9 mouse cellular contexts compared by ENCODE assay signal in the genomic region with DNA sequence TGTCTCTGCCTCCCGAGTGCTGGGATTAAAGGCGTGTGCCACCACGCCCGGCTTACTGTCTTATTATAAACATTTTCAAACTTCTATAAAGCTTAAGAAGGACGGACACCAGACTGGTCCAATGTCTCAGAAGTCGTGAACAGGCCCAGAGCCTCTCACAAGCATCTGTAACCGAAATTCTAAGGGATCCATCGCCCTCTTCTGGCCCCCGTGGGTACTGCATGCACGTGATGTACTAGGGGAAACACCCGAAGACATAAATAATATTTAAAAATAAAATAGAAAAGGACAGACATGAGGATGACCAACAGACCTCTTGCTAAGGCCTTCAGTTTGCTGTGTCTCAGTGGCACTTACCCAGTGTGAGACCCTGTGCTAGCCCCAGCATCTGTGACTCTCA. TPM values are rescaled to one million over a fixed set of nuclear protein-coding genes. Genes with fewer than 3 reads are reported as not detected.
DNase-seq lines count a peak whose midpoint lies in the region; ATAC-seq and TF ChIP-seq lines count a peak whose summit lies in the region.
"Had no signal": no experiment of that assay in that cellular context is flagged by ENCODE, and none has a peak within 500 bp of the region (broad histone marks: within the 10 kb centered on the region; RNA-seq: fewer than 3 reads in every experiment).

No protein-coding gene starts in this region.

- H3K27ac ChIP-seq in gastrocnemius, adult 2 months: no peak overlapping the region
- H3K27ac ChIP-seq in lung, postnatal 0 days (ENCODE audit: low read length): no peak overlapping the region
- no peak overlapping the region for H3K27ac ChIP-seq in forebrain, embryonic 12.5 days

- no peaks in the 10 kb centered on the region for H3K4me1 ChIP-seq in lung, postnatal 0 days (ENCODE audit: insufficient read depth, low read depth, low read length)
- H3K4me1 ChIP-seq in forebrain, embryonic 12.5 days: peaks cover 6% of the 10 kb centered on the region; the same call in 1 of the 2 replicates

- H3K36me3 ChIP-seq in lung, postnatal 0 days (ENCODE audit: insufficient read depth, low read length): no peaks in the 10 kb centered on the region
- no peaks in the 10 kb centered on the region for H3K36me3 ChIP-seq in forebrain, embryonic 12.5 days (replicated peaks)

- no peaks in the 10 kb centered on the region for H3K9me3 ChIP-seq in lung, postnatal 0 days (ENCODE audit: low read length)
- no peaks in the 10 kb centered on the region for H3K9me3 ChIP-seq in forebrain, embryonic 12.5 days

- intact Hi-C loops in gastrocnemius, adult 2 months (cut with DNase I): loop anchor here (5.0 to 10.0 kb wide), 3 partner anchors 53 to 160 kb away; a partner anchor contains a TSS

- peak; percentile 59 for TF ChIP-seq CTCF in gastrocnemius, adult 2 months (IDR thresholded peaks at IDR 0.05)
- TF ChIP-seq CTCF in lung, postnatal 0 days (IDR thresholded peaks at IDR 0.05): peak; percentile 40

- DNase-seq in gastrocnemius, adult 2 months: peak; percentile 34
- no peak for DNase-seq in gastrocnemius, adult 18-20 months (ENCODE audit: low spot score)
- peak; percentile 62 for DNase-seq in thymus, postnatal 14 days
- DNase-seq in thymus, adult 18-20 months: no peak
- no peak for DNase-seq in lung, postnatal 0 days (ENCODE audit: low spot score)
- DNase-seq in ovary, postnatal 10 days (ENCODE audit: low spot score): no peak
- no peak for DNase-seq in heart, adult 11 months
- DNase-seq: right cerebral cortex, postnatal 14 days had no signal

- H3K4me2 ChIP-seq in lung, postnatal 0 days (replicated peaks; ENCODE audit: low read depth, low read length): no peak overlapping the region
- no peak overlapping the region for H3K4me2 ChIP-seq in forebrain, embryonic 12.5 days

- H3K27me3 ChIP-seq in lung, postnatal 0 days (replicated peaks; ENCODE audit: insufficient read depth, low read length): no peaks in the 10 kb centered on the region
- H3K27me3 ChIP-seq in forebrain, embryonic 12.5 days: no peaks in the 10 kb centered on the region

- WGBS in lung, postnatal 0 days: 78% methylated on average over 11 of the region's 11 CpGs
- WGBS in forebrain, embryonic 12.5 days: 86% methylated on average over 11 of the region's 11 CpGs

- ATAC-seq in lung, postnatal 0 days: no peak
- no peak for ATAC-seq in forebrain, embryonic 12.5 days (ENCODE audit: low FRiP score)

- no peak overlapping the region for H3K4me3 ChIP-seq in gastrocnemius, adult 2 months
- H3K4me3 ChIP-seq in lung, postnatal 0 days (ENCODE audit: low read depth, low read length): no peak overlapping the region
- H3K4me3 ChIP-seq in forebrain, embryonic 12.5 days (replicated peaks): no peak overlapping the region

- TF ChIP-seq EP300 in lung, postnatal 0 days (IDR thresholded peaks at IDR 0.05): no peak

- no peak overlapping the region for H3K9ac ChIP-seq in lung, postnatal 0 days (replicated peaks; ENCODE audit: low read depth)
- H3K9ac ChIP-seq in forebrain, embryonic 12.5 days: no peak overlapping the region

RNA-seq across cellular contexts. Expression of a gene that starts 51.8 kb away (rescaled TPM):
- total RNA-seq in gastrocnemius, adult 2 months (2021): 10 to 100 TPM; 31.1 to 32.6 TPM
- total RNA-seq in gastrocnemius, adult 18-20 months (2021): 10 to 100 TPM; 19.5 to 23.6 TPM
- 11.2 and 12.2 TPM in 2 replicates for polyA plus RNA-seq in lung, postnatal 0 days (2015; fragmentation: Nextera tagmentation; extraction: Ambion mirVana)
- 23.4 and 24.2 TPM in 2 replicates for polyA plus RNA-seq in forebrain, embryonic 12.5 days (2016; fragmentation: Nextera tagmentation; extraction: Ambion mirVana)

Comparison
In these comparisons a context has a peak if more than half of its experiments do, and no peak if none do; other contexts are left out.
1. DNase-seq: peak in gastrocnemius, adult 2 months (single experiment) and thymus, postnatal 14 days (single experiment); none in gastrocnemius, adult 18-20 months (single experiment), thymus, adult 18-20 months (0 of 2), lung, postnatal 0 days (single experiment), ovary, postnatal 10 days (single experiment) and heart, adult 11 months (single experiment).